Mouse (Mus musculus) heart, embryonic 14.5 days (tissue): ENCODE results near the gene Bdh1. TPM values are rescaled to one million over a fixed set of nuclear protein-coding genes. Genes with fewer than 3 reads are reported as not detected.
"Not testable (repeated sequence)": the region's sequence is repeated elsewhere in the genome, so short reads cannot be mapped to it uniquely, and the experiment has no call there.

Source experiments
- ATAC-seq: fragments of 200-750 bp; cut with Nextera tagmentation; 2 replicates; pipeline ENCODE4 v1.8.0; 2017; ENCODE audit warnings: low read depth, moderate TSS enrichment; ENCODE audit not compliant: insufficient number of reproducible peaks, insufficient read depth, low FRiP score
- H3K27ac ChIP-seq, 2 experiments: fragments of 200-500 bp in 1 of 2; fragments of 300-500 bp in 1 of 2; sonication (generic) in 1 of 2; replicated peaks in 1 of 2; 2 replicates each; pipeline ENCODE4 v1.5.1; 2012 to 2014; ENCODE audit warnings: low read depth in 2 of 2, low read length in 2 of 2, control low read depth in 1 of 2, mild to moderate bottlenecking in 1 of 2, mixed read lengths in 1 of 2; ENCODE audit not compliant: control insufficient read depth in 1 of 2, insufficient read depth in 1 of 2
- H3K27me3 ChIP-seq: fragments of 300-500 bp; sonication (generic); 2 replicates; pipeline ENCODE4 v1.6.1; 2014; ENCODE audit warnings: mild to moderate bottlenecking, low read length, control low read depth; ENCODE audit not compliant: control insufficient read depth, insufficient read depth
- H3K36me3 ChIP-seq: fragments of 300-500 bp; sonication (generic); 2 replicates; pipeline ENCODE4 v1.6.1; 2014; ENCODE audit warnings: mild to moderate bottlenecking, control low read depth, low read length, mixed read lengths; ENCODE audit not compliant: control insufficient read depth, insufficient read depth
- H3K4me1 ChIP-seq, 2 experiments: fragments of 200-500 bp in 1 of 2; fragments of 300-500 bp in 1 of 2; sonication (generic) in 1 of 2; 2 replicates each; pipeline ENCODE4 v1.6.1; 2012 to 2014; ENCODE audit warnings: low read length in 2 of 2, control low read depth in 1 of 2, mixed read lengths in 1 of 2; ENCODE audit not compliant: control insufficient read depth in 2 of 2, insufficient read depth in 2 of 2
- H3K4me2 ChIP-seq: fragments of 300-500 bp; sonication (generic); 2 replicates; pipeline ENCODE4 v1.6.1; 2014; ENCODE audit warnings: mild to moderate bottlenecking, low read length
- H3K4me3 ChIP-seq, 2 experiments: fragments of 200-500 bp in 1 of 2; fragments of 300-500 bp in 1 of 2; sonication (generic) in 1 of 2; 2 replicates each; pipeline ENCODE4 v1.5.1; 2012 to 2014; ENCODE audit warnings: low read length in 2 of 2, mild to moderate bottlenecking in 2 of 2, control low read depth in 1 of 2, low read depth in 1 of 2, moderate library complexity in 1 of 2; ENCODE audit not compliant: control insufficient read depth in 1 of 2, insufficient read depth in 1 of 2
- H3K9ac ChIP-seq: fragments of 300-500 bp; sonication (generic); 2 replicates; pipeline ENCODE4 v1.6.1; 2014; ENCODE audit warnings: mild to moderate bottlenecking, low read length
- H3K9me3 ChIP-seq: fragments of 300-500 bp; sonication (generic); 2 replicates; pipeline ENCODE4 v1.6.1; 2016; ENCODE audit warnings: low read length, control low read depth; ENCODE audit not compliant: control insufficient read depth
- WGBS: fragments of 180-500 bp; shearing (Covaris S2); extraction: QIAGEN DNeasy Blood & Tissue Kit; methylation state at CpG from one replicate; pipeline ENCODE4 v1.1.7; 2014; 5-methylcytosine and 5-hydroxymethylcytosine counted together
- polyA plus RNA-seq: library from polyadenylated mRNA; unstranded; fragments of >200 nt; fragmentation: Nextera tagmentation; extraction: Ambion mirVana; gene quantifications from 2 replicates; pipeline ENCODE4 v1.2.1, GENCODE M21; 2014

Bdh1 gene
- polyA plus RNA-seq, 1 experiment from 2014 or later, result 9.0 TPM

DNA sequence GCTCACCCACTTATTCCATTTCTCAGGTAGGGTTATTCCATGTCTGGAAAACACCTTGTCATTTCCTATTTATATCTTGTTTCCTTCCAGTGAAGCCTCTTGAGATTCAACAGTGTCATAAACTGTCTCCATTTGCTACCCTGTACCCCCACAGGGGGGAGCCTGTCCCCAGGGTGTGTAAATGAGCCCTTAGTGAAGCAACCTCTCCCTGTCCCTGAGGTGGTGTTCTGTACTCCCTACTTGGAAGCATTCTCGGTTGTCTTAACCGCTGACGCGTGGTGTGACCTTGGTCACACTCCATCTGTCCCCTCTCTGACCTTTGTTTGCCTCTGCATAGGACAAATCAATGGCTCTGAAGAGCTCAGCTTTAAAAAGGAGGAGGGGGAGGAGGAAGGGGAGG is 43.5 kb downstream of the Bdh1 start:
- Histone ChIP-seq H3K4me1 (no peaks in the 10 kb centered on the region; a peak in 1 of 4 replicates), H3K9ac (no peak overlapping the region), H3K9me3 (no peaks in the 10 kb centered on the region), H3K4me2 (no peak overlapping the region), H3K36me3 (no peaks in the 10 kb centered on the region), H3K27me3 (peaks cover 9% of the 10 kb centered on the region; the same call in 1 of the 2 replicates), H3K27ac (no peak overlapping the region), H3K4me3 (no peak overlapping the region)
- WGBS, result 37% methylated on average over 4 of the region's 4 CpGs
- ATAC-seq, result no peak; the same call in 1 of the 2 replicates

DNA sequence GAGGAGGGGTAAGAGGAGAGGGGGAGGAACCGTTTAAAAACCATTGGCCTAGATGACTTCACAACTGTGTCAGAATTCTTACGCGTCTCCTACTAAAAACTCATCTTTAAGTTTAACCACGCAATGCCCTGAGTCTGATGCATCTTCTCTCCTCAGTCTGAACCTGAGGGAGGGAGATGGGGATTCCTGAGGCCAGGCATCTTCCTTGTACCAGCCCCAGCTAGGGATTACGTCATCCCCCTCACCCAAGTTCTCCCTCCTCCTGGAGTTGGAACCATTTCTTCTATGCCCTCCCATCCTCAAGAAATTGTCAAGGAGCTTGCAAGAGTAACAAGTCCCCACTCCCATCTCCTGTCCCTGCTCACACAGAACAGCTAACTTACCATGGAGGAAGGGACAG is 44.0 kb downstream of the Bdh1 start:
- H3K4me2 ChIP-seq, result no peak overlapping the region

DNA sequence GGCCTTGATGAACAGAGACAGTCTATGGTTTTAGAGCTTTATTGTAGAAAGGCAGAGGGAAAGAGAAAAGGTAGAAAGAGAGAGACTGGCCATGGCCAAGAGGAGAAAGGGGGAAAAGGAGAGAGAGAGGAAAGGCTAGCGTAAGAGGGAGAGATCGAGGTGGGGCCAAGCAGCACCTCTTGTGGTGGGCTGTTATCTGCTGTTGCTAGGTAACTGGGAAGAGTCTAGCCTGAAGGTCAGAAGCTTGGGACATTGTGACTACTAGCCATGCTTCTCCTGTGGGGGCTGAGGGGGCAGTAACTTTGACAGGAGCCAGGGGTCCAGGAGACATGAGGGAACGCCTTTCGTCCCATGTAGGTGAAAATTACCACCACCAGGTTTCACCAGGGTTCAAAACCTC is 48.7 kb downstream of the Bdh1 start:
- not testable (repeated sequence) for H3K27ac ChIP-seq, H3K4me3 ChIP-seq, H3K36me3 ChIP-seq, H3K9ac ChIP-seq, ATAC-seq, H3K27me3 ChIP-seq, H3K9me3 ChIP-seq, H3K4me1 ChIP-seq, H3K4me2 ChIP-seq
- 50% methylated on average over 4 of the region's 4 CpGs for WGBS

More for the DNA sequence above, 44.0 kb downstream of the Bdh1 start:
- no peak for ATAC-seq
- Histone ChIP-seq H3K9me3 (no peaks in the 10 kb centered on the region), H3K4me3 (no peak overlapping the region), H3K27ac (no peak overlapping the region), H3K27me3 (peaks cover 4% of the 10 kb centered on the region; the same call in 1 of the 2 replicates), H3K4me1 (no peaks in the 10 kb centered on the region; a peak in 1 of 4 replicates), H3K9ac (no peak overlapping the region), H3K36me3 (no peaks in the 10 kb centered on the region)
- 86% methylated on average over 5 of the region's 5 CpGs for WGBS

DNA sequence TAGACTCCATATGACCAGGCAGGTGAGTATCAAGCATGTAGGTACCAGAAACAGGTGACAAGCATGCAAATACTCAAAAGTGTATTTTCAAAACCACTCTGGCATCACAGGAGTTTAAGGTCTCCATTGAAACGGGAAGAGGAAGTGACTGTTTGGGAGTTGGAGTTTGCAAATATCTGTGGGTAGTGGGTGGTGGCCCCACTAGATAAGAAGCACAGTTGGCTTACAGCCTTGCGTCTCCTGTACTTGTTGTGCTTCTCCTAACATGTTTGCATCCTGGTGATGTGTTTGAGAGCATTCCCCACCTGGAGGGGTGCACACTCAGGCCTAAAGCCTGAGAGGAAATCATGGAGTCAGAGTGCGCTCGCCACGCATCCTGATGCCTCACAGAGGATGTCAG is 49.9 kb downstream of the Bdh1 start:
- WGBS, result 71% methylated on average over 5 of the region's 5 CpGs

DNA sequence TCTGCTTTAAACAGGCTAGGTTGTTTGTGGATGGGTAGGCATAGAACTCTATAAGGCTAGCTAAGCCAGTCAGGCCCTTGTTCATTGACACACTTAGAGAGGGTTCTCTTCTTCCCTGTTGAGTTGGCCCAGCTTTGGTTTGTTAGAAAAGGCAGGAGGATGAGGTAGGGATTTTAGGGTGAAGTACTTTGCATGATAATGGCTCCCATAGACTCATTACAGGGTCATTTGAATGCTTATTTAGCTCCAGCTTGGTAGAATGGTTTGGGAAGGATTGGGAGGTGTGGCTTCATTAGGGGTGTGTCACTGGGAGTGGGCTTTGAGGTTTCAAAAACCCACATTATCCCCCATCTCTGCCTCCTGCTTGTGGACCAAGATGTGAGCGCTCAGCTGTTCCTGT is 51.1 kb downstream of the Bdh1 start:
- Histone ChIP-seq H3K27me3 (no peaks in the 10 kb centered on the region), H3K4me1 (peaks cover 8% of the 10 kb centered on the region in 2 experiments), H3K36me3 (no peaks in the 10 kb centered on the region), H3K4me2 (no peak overlapping the region), H3K9me3 (no peaks in the 10 kb centered on the region), H3K27ac (no peak overlapping the region), H3K4me3 (no peak overlapping the region), H3K9ac (no peak overlapping the region)
- ATAC-seq, result no peak
- 96% methylated on average over 1 of the region's 1 CpGs for whole genome bisulfite sequencing

More for the DNA sequence above, 49.9 kb downstream of the Bdh1 start:
- Histone ChIP-seq H3K4me3 (no peak overlapping the region), H3K4me2 (no peak overlapping the region), H3K4me1 (peaks cover 8% of the 10 kb centered on the region in 2 experiments), H3K27me3 (no peaks in the 10 kb centered on the region), H3K9ac (no peak overlapping the region), H3K36me3 (no peaks in the 10 kb centered on the region), H3K9me3 (no peaks in the 10 kb centered on the region), H3K27ac (no peak overlapping the region)
- ATAC-seq, result no peak

DNA sequence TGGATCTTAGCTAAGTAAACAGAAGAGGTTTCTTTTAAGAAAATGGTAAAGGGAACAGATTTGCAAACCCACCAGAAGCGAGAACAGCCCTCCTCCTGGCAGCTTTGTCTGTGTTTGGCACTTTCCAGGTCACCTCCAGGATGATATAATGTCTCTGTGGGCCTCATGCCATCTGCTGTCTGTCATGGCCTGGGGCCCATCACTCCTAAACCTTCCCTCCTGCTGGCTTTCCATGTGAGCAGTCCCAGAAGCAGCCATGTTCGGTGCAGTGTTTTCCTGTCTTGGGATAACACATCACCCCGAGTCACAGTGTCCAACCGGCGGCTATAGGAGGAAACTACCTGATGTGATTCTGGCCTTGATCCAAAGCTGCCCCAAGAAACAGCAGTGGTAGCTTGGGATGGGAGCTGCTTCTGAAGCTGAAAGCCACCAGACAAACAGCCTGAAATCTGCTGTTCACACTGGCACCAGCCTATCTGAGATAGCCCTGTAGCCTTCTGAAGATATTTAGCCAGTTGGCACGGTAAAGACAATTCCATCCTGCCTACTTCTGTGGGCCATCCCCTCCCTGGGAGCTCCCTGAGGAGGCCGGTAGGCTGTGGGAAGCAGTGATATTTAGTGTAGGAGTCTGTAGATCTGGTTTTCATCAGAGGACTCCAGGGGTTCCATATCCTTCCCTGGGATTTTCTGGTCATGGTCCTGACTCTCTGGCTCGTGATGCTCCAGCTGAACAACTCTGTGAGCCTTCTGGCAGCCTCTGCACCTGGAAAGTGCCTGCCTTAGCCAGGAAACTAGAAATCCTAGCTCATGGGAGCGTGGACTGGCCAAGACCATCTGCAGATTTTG is 53.3 kb downstream of the Bdh1 start:
- H3K4me1 ChIP-seq, result peaks cover 8% of the 10 kb centered on the region in 2 experiments
- 44% methylated on average over 9 of the region's 9 CpGs for WGBS
- no peak for ATAC-seq
- H3K27me3 ChIP-seq, result no peaks in the 10 kb centered on the region
- H3K4me3 ChIP-seq, result no peak overlapping the region
- H3K4me2 ChIP-seq, result no peak overlapping the region
- H3K27ac ChIP-seq, result no peak overlapping the region
- peaks cover 6% of the 10 kb centered on the region for H3K9me3 ChIP-seq
- H3K36me3 ChIP-seq, result no peaks in the 10 kb centered on the region
- H3K9ac ChIP-seq, result no peak overlapping the region

DNA sequence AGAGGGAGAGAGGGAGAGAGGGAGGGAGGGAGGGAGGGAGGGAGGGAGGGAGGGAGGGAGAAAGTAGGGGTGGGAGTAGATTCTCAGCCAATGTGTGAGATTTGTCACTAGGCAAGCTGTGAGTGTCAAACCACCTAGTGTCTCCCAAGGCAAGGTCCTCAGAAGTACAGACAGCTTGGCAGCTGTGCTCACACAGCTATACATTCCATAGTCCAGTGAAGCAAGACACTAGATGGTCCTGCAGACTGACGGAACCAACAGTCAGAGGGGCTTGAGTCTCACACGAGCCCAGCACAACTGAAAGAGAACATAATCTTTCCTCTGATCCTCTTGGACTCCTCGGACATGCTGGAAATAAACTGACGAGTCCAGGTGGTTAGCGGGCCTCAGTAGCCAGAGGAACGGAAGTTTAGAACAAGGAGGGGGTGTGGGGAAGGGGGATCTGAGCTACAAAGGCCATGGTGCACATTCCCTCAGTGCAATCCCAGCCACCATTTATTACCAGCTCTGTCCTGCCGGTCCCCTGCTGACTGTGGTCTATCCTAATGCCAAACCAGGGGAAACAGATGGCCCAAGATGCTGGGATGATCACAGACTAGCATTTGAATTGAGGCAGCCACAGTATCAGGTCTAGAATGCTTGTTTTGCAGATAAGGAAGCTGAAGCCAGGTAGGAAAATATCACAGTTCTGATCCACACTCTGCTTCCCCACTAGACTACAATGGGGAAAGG is 55.0 kb downstream of the Bdh1 start:
- 52% methylated on average over 7 of the region's 7 CpGs for WGBS

More for the DNA sequence above, 55.0 kb downstream of the Bdh1 start:
- Histone ChIP-seq H3K36me3 (no peaks in the 10 kb centered on the region), H3K27ac (no peak overlapping the region), H3K27me3 (no peaks in the 10 kb centered on the region), H3K4me1 (peaks cover 8% of the 10 kb centered on the region in 2 experiments), H3K4me3 (no peak overlapping the region), H3K4me2 (no peak overlapping the region), H3K9me3 (peaks cover 6% of the 10 kb centered on the region), H3K9ac (no peak overlapping the region)
- no peak for ATAC-seq
